Mouse (Mus musculus): ENCODE results near the gene Eras.

- TF ChIP-seq CTCF (IDR thresholded peaks at IDR 0.05; ENCODE audit: control insufficient read depth, insufficient read depth, insufficient read length): no peak
- TF ChIP-seq USF1 (IDR thresholded peaks at IDR 0.05; ENCODE audit: low read depth): no peak
- TF ChIP-seq MAX (IDR thresholded peaks at IDR 0.05): no peak
Observed at GRCm38 (mm10) chrX:7927116-7927515, 1.3 kb downstream of the Eras start.
